Mouse (Mus musculus) cerebellum, postnatal 4 days (tissue): ENCODE results near the gene Bdp1.
A peak's percentile ranks its signal among the peaks of the same experiment; 100 is the strongest.

Experiments used
- DNase-seq, 2 experiments: peaks; one replicate each; pipeline ENCODE4 v3.0.0; 2022; ENCODE audit warnings: low spot score in 2 of 2, mixed read lengths in 1 of 2

The Bdp1 gene

GRCm38 (mm10) chr13:100001790-100002196 lies 102.1 kb downstream of the Bdp1 start:
- DNase-seq: peak; percentile 77 to 80

- no peak for DNase-seq
Observed at GRCm38 (mm10) chr13:99999078-99999477, 104.8 kb downstream of the Bdp1 start.

- no peak for DNase-seq
Observed at GRCm38 (mm10) chr13:99998099-99998498, 105.8 kb downstream of the Bdp1 start.

GRCm38 (mm10) chr13:99989592-99989991 lies 114.3 kb downstream of the Bdp1 start:
- DNase-seq: no peak

GRCm38 (mm10) chr13:99983320-99983719 lies 120.5 kb downstream of the Bdp1 start:
- no peak for DNase-seq

- no peak for DNase-seq
Observed at GRCm38 (mm10) chr13:99979406-99979805, 124.5 kb downstream of the Bdp1 start.

GRCm38 (mm10) chr13:99970089-99970488 lies 133.8 kb downstream of the Bdp1 start:
- DNase-seq: no peak
